Mouse (Mus musculus) liver, embryonic 14.5 days (tissue): ENCODE data around the gene Ccdc120.

Experiments used
- CTCF ChIP-seq: IDR thresholded peaks from 2 replicates; pipeline ENCODE4 v1.5.1; 2016; ENCODE audit warnings: antibody characterized with exemption, low read depth, control low read depth
- EP300 ChIP-seq: IDR thresholded peaks from 2 replicates; pipeline ENCODE4 v1.6.1; 2016; ENCODE audit warnings: antibody characterized with exemption, low read depth

- TF ChIP-seq CTCF, result no peak
- 0 out of 2 replicates have a peak, but pooled peaks have one; percentile 10 for TF ChIP-seq EP300
Measured at GRCm38 (mm10) chrX:7769302-7770017, 18.8 kb upstream of the Ccdc120 start.
